Mouse (Mus musculus) cerebellum, adult 2 months (tissue): ENCODE measurements at regions not wholly inside any gene's neighbourhood (a gene's known extent, or its start where the extent isn't known, plus 50 kb on each side); places are given as distances from the start of the nearest gene placed in this dataset.

ENCODE experiments used
- CTCF ChIP-seq: fragments of 200-500 bp; IDR thresholded peaks from 2 replicates; pipeline ENCODE4 v1.5.1; 2011; ENCODE audit warnings: low read depth, mild to moderate bottlenecking, control low read depth, low read length, moderate library complexity, borderline replicate concordance; ENCODE audit not compliant: insufficient read depth
- POLR2A ChIP-seq: fragments of 200-500 bp; IDR thresholded peaks from 2 replicates; pipeline ENCODE4 v1.6.1; 2011; ENCODE audit warnings: low read length, control low read depth, borderline replicate concordance; ENCODE audit not compliant: insufficient read depth

DNA sequence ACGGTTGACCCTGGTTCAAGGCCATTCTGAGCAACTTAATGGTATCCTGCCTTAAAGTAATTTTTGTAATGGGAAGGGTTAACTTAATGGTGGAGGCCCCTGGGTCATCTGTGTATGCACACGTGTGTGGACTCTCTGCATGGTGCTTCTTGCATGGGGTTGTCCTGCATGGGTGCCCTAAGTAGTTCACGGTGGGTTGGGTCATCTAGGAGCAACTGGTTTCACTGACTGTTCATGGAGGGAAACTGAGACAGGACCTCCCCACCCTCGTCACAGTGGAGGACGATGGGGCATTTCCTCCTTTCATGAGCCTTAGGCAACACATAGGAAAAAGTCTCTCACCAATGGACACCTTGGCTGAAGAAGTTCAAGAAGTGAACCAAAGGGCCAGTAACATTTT, 123.4 kb downstream of the Gm11011 start:
- TF ChIP-seq POLR2A = no peak
- no peak for TF ChIP-seq CTCF
